Mouse (Mus musculus) macrophage (primary cell): ENCODE results near the gene Ndufb5. TPM values are rescaled to one million over a fixed set of nuclear protein-coding genes. Genes with fewer than 3 reads are reported as not detected.
A peak's percentile ranks its signal among the peaks of the same experiment; 100 is the strongest.
"Not testable (repeated sequence)": the region's sequence is repeated elsewhere in the genome, so short reads cannot be mapped to it uniquely, and the experiment has no call there.

Source experiments
- H3K27ac ChIP-seq: fragments of 350-480 bp; formaldehyde crosslinking; 2 replicates; pipeline ENCODE4 v1.9.0; 2021
- H3K36me3 ChIP-seq: fragments of 350-480 bp; formaldehyde crosslinking; 2 replicates; pipeline ENCODE4 v1.9.0; 2021; ENCODE audit errors: inconsistent target
- H3K4me3 ChIP-seq: fragments of 350-480 bp; formaldehyde crosslinking; 2 replicates; pipeline ENCODE4 v1.9.0; 2021; ENCODE audit errors: inconsistent target
- H3K79me2 ChIP-seq: fragments of 350-480 bp; formaldehyde crosslinking; 2 replicates; pipeline ENCODE4 v1.9.0; 2021; ENCODE audit errors: inconsistent target
- WGBS: methylation state at CpG from one replicate; pipeline ENCODE4 v1.1.7; 2026; ENCODE audit warnings: inconsistent platforms; ENCODE audit not compliant: missing documents; 5-methylcytosine and 5-hydroxymethylcytosine counted together
- polyA plus RNA-seq: library from polyadenylated mRNA; stranded (reverse); fragments of 250-400 nt; gene quantifications from 3 replicates; pipeline ENCODE4 v1.2.4, GENCODE M21; 2018; ENCODE audit warnings: inconsistent platforms
- total RNA-seq, 78 experiments: library from RNA; depleted of rRNA; stranded (reverse); fragments of 250-400 nt; gene quantifications; 1 replicate in 9 of 78; 2 replicates in 24 of 78; 3 replicates in 43 of 78; 4 replicates in 2 of 78; pipeline ENCODE4 v1.2.4; 2018; ENCODE audit warnings: inconsistent platforms in 56 of 78

Ndufb5 gene
- 10 to 100 TPM in 22 of 26 experiments, 1 to 10 TPM in 4; 2.8 to 47.1 (median 22.4) TPM for total RNA-seq (2018; cell fraction: chromatin; rRNA removed)
- 100 to 1,000 TPM in 3 of 26 experiments, 10 to 100 TPM in 23; 75.3 to 108 (median 87.6) TPM for total RNA-seq (2018; cell fraction: cytosol; rRNA removed)
- total RNA-seq (2018; cell fraction: nucleus; rRNA removed), result 10 to 100 TPM in 25 of 26 experiments, 1 to 10 TPM in 1; 9.0 to 44.9 (median 26.2) TPM
- 66.8 to 118 TPM (median 110 TPM) in 3 replicates for polyA plus RNA-seq

DNA sequence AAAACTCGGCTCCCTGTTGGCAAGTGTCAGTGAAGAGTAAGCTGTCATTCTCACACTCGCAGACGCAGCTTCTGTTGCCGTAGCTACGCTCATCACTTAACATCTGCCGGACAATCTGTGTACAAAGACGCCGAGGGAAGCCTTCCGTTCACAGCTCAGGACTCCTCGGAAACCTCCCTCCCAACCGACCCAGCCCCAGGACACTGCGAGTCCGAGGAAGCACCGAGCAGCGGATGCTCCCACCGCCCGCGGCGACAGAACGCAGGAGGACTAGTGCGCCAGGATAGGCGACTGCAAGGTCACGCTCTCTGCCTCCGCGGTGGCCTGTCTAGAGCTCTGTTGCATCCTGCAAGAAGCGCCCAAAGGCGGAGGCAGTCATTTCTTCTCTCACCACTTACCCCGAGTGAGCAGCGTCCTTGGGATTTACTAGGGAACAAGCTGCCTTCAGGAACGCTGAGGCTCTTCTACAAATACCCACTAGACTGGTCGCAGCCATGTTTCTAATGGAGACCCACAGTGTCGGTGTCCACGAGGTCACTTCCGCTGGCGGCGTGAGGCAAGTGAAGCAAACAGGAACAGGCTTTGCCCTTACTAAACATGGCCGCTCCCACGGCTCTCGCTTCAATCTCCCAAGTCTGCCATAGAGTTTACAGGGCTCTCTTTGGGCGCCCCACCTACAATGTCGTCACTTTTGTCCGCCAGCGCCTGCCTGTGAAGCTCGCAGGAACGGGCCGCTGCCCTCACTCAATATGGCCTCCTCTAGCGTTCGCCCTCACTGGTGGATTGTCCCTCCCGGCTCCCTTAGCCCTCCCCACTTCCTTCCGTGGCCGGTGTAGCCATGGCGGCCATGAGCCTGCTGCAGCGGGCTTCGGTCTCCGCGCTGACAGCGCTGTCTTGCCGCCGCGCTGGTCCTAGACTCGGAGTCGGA lies at the start of gene Ndufb5:
Ndufb5 (plus strand) TSS at position 747 of the 928 bp plus-strand sequence.
- peak within 1 kb of the TSS; percentile 82 for H3K4me3 ChIP-seq
- peak within 1 kb of the TSS; percentile 52 for H3K27ac ChIP-seq
- under 1% methylated on average over 62 of the region's 62 CpGs for WGBS
- peaks cover 63% of the 10 kb centered on the region for H3K79me2 ChIP-seq
- peaks cover 11% of the 10 kb centered on the region for H3K36me3 ChIP-seq

DNA sequence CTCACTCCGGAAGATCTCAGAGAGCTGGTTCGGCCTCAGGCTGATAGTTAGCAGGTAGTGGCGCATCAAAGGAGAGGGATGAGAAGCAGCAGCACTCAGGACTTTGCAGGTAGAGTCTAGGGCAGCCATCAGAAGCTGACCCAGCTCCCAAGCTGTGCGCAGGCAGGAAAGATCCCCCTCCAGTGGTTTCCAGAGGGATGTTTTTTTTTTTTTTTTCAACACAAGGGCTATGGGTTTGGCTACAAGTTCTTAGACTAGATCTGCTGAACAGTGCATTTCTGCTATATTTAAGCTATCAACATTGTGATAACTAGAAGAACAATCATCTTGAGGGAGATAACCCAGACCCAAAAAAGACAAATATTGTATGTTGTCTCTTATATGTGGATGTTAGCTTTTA lies 49.6 kb upstream of the Ndufb5 start:
- 62% methylated on average over 4 of the region's 4 CpGs for WGBS
- no peak overlapping the region for H3K4me3 ChIP-seq
- no peaks in the 10 kb centered on the region for H3K79me2 ChIP-seq

DNA sequence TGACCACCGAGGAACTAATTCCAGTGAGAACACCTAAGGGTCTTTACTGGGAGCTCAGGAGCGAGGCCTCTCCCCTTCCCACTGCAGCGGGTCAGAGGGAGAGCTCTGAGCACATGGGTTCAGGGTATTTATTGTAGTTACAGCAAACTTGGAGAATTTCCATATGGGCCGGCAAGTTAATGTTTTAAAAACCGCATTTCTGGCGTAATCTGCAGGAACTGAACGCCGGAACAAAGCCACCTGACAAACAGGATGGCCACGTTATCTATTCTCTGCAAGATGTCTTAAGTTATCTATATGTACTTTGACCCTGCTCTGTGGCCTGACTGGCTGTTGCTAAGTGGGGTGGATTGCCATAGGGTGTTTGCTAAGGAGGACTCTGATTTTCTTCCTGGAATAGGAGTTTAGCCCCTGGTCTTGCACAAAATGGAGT lies 47.2 kb upstream of the Ndufb5 start:
- H3K4me3 ChIP-seq, result no peak overlapping the region
- H3K27ac ChIP-seq, result no peak overlapping the region
- WGBS, result 86% methylated on average over 9 of the region's 9 CpGs
- H3K79me2 ChIP-seq, result no peaks in the 10 kb centered on the region
- no peaks in the 10 kb centered on the region for H3K36me3 ChIP-seq

More for the DNA sequence above, 49.6 kb upstream of the Ndufb5 start:
- Histone ChIP-seq H3K36me3 (no peaks in the 10 kb centered on the region), H3K27ac (no peak overlapping the region)

GRCm38 (mm10) chr3:32690008-32690407 lies 46.8 kb upstream of the Ndufb5 start:
- Histone ChIP-seq H3K36me3 (no peaks in the 10 kb centered on the region), H3K27ac (no peak overlapping the region), H3K79me2 (no peaks in the 10 kb centered on the region), H3K4me3 (no peak overlapping the region)
- 95% methylated on average over 3 of the region's 3 CpGs for WGBS

GRCm38 (mm10) chr3:32690901-32691300 lies 45.9 kb upstream of the Ndufb5 start:
- no peak overlapping the region for H3K27ac ChIP-seq

DNA sequence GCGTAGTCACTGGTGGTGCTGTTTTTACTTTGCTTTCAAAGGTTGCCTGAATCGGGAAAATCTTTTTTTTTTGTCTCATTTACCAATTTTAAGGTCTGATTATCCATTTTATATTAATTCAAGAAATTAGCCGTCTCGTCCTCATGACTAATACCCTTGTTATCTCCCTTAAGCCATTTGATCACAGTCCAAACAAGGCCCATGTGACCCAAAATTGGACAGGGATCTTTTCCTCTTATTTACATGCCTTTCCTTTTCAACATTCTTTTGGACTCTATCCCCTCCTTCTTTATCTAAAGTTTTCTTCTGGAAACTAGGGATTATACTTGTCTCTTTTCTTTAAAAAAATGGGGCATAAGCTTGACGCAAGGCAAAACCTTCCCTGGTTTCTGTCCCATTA lies 44.9 kb upstream of the Ndufb5 start:
- WGBS, result 87% methylated on average over 5 of the region's 5 CpGs
- H3K79me2 ChIP-seq, result no peaks in the 10 kb centered on the region
- H3K36me3 ChIP-seq, result no peaks in the 10 kb centered on the region
- H3K4me3 ChIP-seq, result no peak overlapping the region
- no peak overlapping the region for H3K27ac ChIP-seq

More at GRCm38 (mm10) chr3:32690901-32691300, 45.9 kb upstream of the Ndufb5 start:
- no peaks in the 10 kb centered on the region for H3K79me2 ChIP-seq
- no peak overlapping the region for H3K4me3 ChIP-seq
- WGBS, result 55% methylated on average over 1 of the region's 1 CpGs
- H3K36me3 ChIP-seq, result no peaks in the 10 kb centered on the region

GRCm38 (mm10) chr3:32694211-32694610 lies 42.6 kb upstream of the Ndufb5 start:
- H3K4me3 ChIP-seq, result no peak overlapping the region
- no peaks in the 10 kb centered on the region for H3K79me2 ChIP-seq
- H3K36me3 ChIP-seq, result no peaks in the 10 kb centered on the region
- no peak overlapping the region for H3K27ac ChIP-seq
- WGBS, result 97% methylated on average over 5 of the region's 5 CpGs

GRCm38 (mm10) chr3:32694737-32695582 lies 41.8 kb upstream of the Ndufb5 start:
- Histone ChIP-seq H3K79me2 (no peaks in the 10 kb centered on the region), H3K27ac (no peak overlapping the region), H3K4me3 (no peak overlapping the region), H3K36me3 (no peaks in the 10 kb centered on the region)
- 67% methylated on average over 12 of the region's 12 CpGs for WGBS

- H3K27ac ChIP-seq, result no peak overlapping the region
- H3K4me3 ChIP-seq, result no peak overlapping the region
- no peaks in the 10 kb centered on the region for H3K36me3 ChIP-seq
- WGBS, result 81% methylated on average over 4 of the region's 4 CpGs
- no peaks in the 10 kb centered on the region for H3K79me2 ChIP-seq
These were observed 41.2 kb upstream of the Ndufb5 start for GRCm38 (mm10) chr3:32695583-32695980.

DNA sequence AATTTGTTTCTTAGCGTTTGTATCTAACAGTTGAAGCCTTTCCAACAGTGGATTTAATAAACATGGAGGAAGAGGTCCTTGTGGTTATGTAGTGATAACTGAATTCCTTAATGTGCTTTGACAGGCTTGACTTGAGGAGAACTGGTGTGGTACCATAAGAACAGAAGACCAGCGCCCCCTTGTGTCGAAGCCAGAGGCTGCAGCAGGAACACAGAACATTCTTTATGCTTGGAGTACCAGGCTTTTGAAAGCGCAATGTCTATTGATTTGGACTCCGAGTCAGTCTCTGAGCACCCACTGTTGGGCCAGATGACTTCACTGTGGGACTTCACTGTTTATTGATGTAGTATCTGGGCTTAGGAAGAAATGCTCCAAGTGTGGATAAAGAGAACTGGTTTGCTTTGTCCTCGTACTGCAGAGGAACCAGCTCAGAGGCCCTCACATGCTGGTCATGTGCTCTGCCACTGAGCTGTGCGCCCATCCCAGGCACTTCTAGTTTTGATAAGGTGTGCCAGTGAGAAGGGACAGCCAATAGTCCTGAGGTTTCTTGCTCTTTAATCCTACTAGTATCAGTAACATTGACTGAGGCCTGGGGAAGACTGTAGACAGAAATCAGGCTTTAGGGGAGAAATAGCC lies 38.4 kb upstream of the Ndufb5 start:
- Histone ChIP-seq H3K27ac (no peak overlapping the region), H3K79me2 (no peaks in the 10 kb centered on the region), H3K4me3 (no peak overlapping the region), H3K36me3 (no peaks in the 10 kb centered on the region)
- WGBS, result 39% methylated on average over 7 of the region's 7 CpGs

GRCm38 (mm10) chr3:32704021-32704420 lies 32.8 kb upstream of the Ndufb5 start:
- H3K4me3 ChIP-seq, H3K79me2 ChIP-seq, H3K36me3 ChIP-seq, H3K27ac ChIP-seq: not testable (repeated sequence)
- 84% methylated on average over 5 of the region's 6 CpGs for WGBS

- 88% methylated on average over 10 of the region's 10 CpGs for WGBS
- H3K36me3 ChIP-seq, H3K4me3 ChIP-seq, H3K27ac ChIP-seq, H3K79me2 ChIP-seq: not testable (repeated sequence)
These were observed 32.2 kb upstream of the Ndufb5 start for GRCm38 (mm10) chr3:32704632-32705031.

GRCm38 (mm10) chr3:32705647-32706348 lies 31.0 kb upstream of the Ndufb5 start, which contains the start of gene Actl6a:
Gene Actl6a, plus strand, starts transcription at chr3:32706298.
- not testable (repeated sequence) for H3K27ac ChIP-seq, H3K36me3 ChIP-seq, H3K4me3 ChIP-seq
- 89% methylated on average over 9 of the region's 9 CpGs for WGBS
- H3K79me2 ChIP-seq, result peaks cover 18% of the 10 kb centered on the region
